Mouse (Mus musculus): ENCODE data around the gene Klk7. TPM values are rescaled to one million over a fixed set of nuclear protein-coding genes. Genes with fewer than 3 reads are reported as not detected.

Gene Klk7
- polyA plus RNA-seq (2015; fragmentation: Nextera tagmentation; extraction: Ambion mirVana): not detected in 2 replicates

GRCm38 (mm10) chr7:43810994-43811393 lies at the start of gene Klk7:
Klk7 (plus strand) TSS chr7:43811294.
- no peaks in the 10 kb centered on the region for H3K4me1 ChIP-seq
- no peak within 1 kb of the TSS for H3K4me3 ChIP-seq
- no peaks in the 10 kb centered on the region for H3K36me3 ChIP-seq
- H3K27ac ChIP-seq (replicated peaks): no peak within 1 kb of the TSS
- no peaks in the 10 kb centered on the region for H3K9me3 ChIP-seq
- 55% methylated on average over 5 of the region's 5 CpGs for WGBS
- H3K27me3 ChIP-seq: no peaks in the 10 kb centered on the region
- H3K9ac ChIP-seq (replicated peaks): no peak within 1 kb of the TSS
- no peak for ATAC-seq (replicated peaks)
- no peak within 1 kb of the TSS for H3K4me2 ChIP-seq (replicated peaks)

GRCm38 (mm10) chr7:43766484-43766883 lies 44.6 kb upstream of the Klk7 start:
- Histone ChIP-seq H3K27me3 (no peaks in the 10 kb centered on the region), H3K4me3 (no peak overlapping the region), H3K4me1 (no peaks in the 10 kb centered on the region), H3K36me3 (no peaks in the 10 kb centered on the region), H3K27ac (replicated peaks) (no peak overlapping the region), H3K9me3 (no peaks in the 10 kb centered on the region), H3K9ac (replicated peaks) (no peak overlapping the region), H3K4me2 (replicated peaks) (no peak overlapping the region)
- no peak for ATAC-seq (replicated peaks)
- WGBS: 38% methylated on average over 8 of the region's 8 CpGs

GRCm38 (mm10) chr7:43768597-43768996 lies 42.5 kb upstream of the Klk7 start, which contains the start of gene Klk12:
Klk12 (plus strand) TSS chr7:43768897.
- H3K4me3 ChIP-seq: no peak within 1 kb of the TSS
- H3K27me3 ChIP-seq: no peaks in the 10 kb centered on the region
- 88% methylated on average over 4 of the region's 4 CpGs for WGBS
- ATAC-seq (replicated peaks): no peak
- no peaks in the 10 kb centered on the region for H3K36me3 ChIP-seq
- no peak within 1 kb of the TSS for H3K9ac ChIP-seq (replicated peaks)
- H3K4me2 ChIP-seq (replicated peaks): no peak within 1 kb of the TSS
- H3K9me3 ChIP-seq: no peaks in the 10 kb centered on the region
- H3K4me1 ChIP-seq: no peaks in the 10 kb centered on the region
- no peak within 1 kb of the TSS for H3K27ac ChIP-seq (replicated peaks)

GRCm38 (mm10) chr7:43769636-43770035 lies 41.5 kb upstream of the Klk7 start:
- no peak overlapping the region for H3K9ac ChIP-seq (replicated peaks)
- WGBS: 93% methylated on average over 8 of the region's 8 CpGs
- no peak for ATAC-seq (replicated peaks)
- no peak overlapping the region for H3K4me3 ChIP-seq
- H3K36me3 ChIP-seq: no peaks in the 10 kb centered on the region
- H3K4me1 ChIP-seq: no peaks in the 10 kb centered on the region
- no peak overlapping the region for H3K27ac ChIP-seq (replicated peaks)
- H3K27me3 ChIP-seq: no peaks in the 10 kb centered on the region
- H3K4me2 ChIP-seq (replicated peaks): no peak overlapping the region
- no peaks in the 10 kb centered on the region for H3K9me3 ChIP-seq

GRCm38 (mm10) chr7:43770701-43771100 lies 40.4 kb upstream of the Klk7 start:
- H3K4me1 ChIP-seq: no peaks in the 10 kb centered on the region
- WGBS: 95% methylated on average over 10 of the region's 10 CpGs
- H3K27ac ChIP-seq (replicated peaks): no peak overlapping the region
- no peaks in the 10 kb centered on the region for H3K36me3 ChIP-seq
- H3K9ac ChIP-seq (replicated peaks): no peak overlapping the region
- no peak for ATAC-seq (replicated peaks)
- no peaks in the 10 kb centered on the region for H3K27me3 ChIP-seq
- H3K4me3 ChIP-seq: no peak overlapping the region
- H3K4me2 ChIP-seq (replicated peaks): no peak overlapping the region
- H3K9me3 ChIP-seq: no peaks in the 10 kb centered on the region

GRCm38 (mm10) chr7:43771916-43772315 lies 39.2 kb upstream of the Klk7 start:
- ATAC-seq (replicated peaks): no peak
- Histone ChIP-seq H3K4me1 (no peaks in the 10 kb centered on the region), H3K9me3 (no peaks in the 10 kb centered on the region), H3K27ac (replicated peaks) (no peak overlapping the region), H3K9ac (replicated peaks) (no peak overlapping the region), H3K4me2 (replicated peaks) (no peak overlapping the region), H3K4me3 (no peak overlapping the region), H3K36me3 (no peaks in the 10 kb centered on the region), H3K27me3 (no peaks in the 10 kb centered on the region)
- whole genome bisulfite sequencing: 92% methylated on average over 6 of the region's 6 CpGs

GRCm38 (mm10) chr7:43772901-43773300 lies 38.2 kb upstream of the Klk7 start:
- H3K9me3 ChIP-seq: no peaks in the 10 kb centered on the region
- no peak for ATAC-seq (replicated peaks)
- 81% methylated on average over 3 of the region's 3 CpGs for WGBS

GRCm38 (mm10) chr7:43774364-43774763 lies 36.7 kb upstream of the Klk7 start, which contains the start of gene Klk11:
Klk11 (plus strand) TSS chr7:43774604.
- 99% methylated on average over 5 of the region's 5 CpGs for WGBS
- Histone ChIP-seq H3K27ac (replicated peaks) (no peak within 1 kb of the TSS), H3K4me3 (no peak within 1 kb of the TSS), H3K4me2 (replicated peaks) (no peak within 1 kb of the TSS), H3K27me3 (no peaks in the 10 kb centered on the region), H3K36me3 (no peaks in the 10 kb centered on the region), H3K9ac (replicated peaks) (no peak within 1 kb of the TSS), H3K9me3 (no peaks in the 10 kb centered on the region), H3K4me1 (no peaks in the 10 kb centered on the region)
- ATAC-seq (replicated peaks): no peak

More at GRCm38 (mm10) chr7:43772901-43773300, 38.2 kb upstream of the Klk7 start:
- Histone ChIP-seq H3K4me2 (replicated peaks) (no peak overlapping the region), H3K27ac (replicated peaks) (no peak overlapping the region), H3K27me3 (no peaks in the 10 kb centered on the region), H3K36me3 (no peaks in the 10 kb centered on the region), H3K4me3 (no peak overlapping the region), H3K9ac (replicated peaks) (no peak overlapping the region), H3K4me1 (no peaks in the 10 kb centered on the region)

- H3K27ac ChIP-seq (replicated peaks): no peak overlapping the region
- no peak for ATAC-seq (replicated peaks)
- no peaks in the 10 kb centered on the region for H3K27me3 ChIP-seq
- H3K4me2 ChIP-seq (replicated peaks): no peak overlapping the region
- H3K4me3 ChIP-seq: no peak overlapping the region
- H3K36me3 ChIP-seq: no peaks in the 10 kb centered on the region
- H3K9me3 ChIP-seq: no peaks in the 10 kb centered on the region
- H3K4me1 ChIP-seq: no peaks in the 10 kb centered on the region
- WGBS: 46% methylated on average over 6 of the region's 6 CpGs
- no peak overlapping the region for H3K9ac ChIP-seq (replicated peaks)
Measured at GRCm38 (mm10) chr7:43774802-43775201, 36.3 kb upstream of the Klk7 start.

- no peaks in the 10 kb centered on the region for H3K27me3 ChIP-seq
- no peak for ATAC-seq (replicated peaks)
- H3K4me2 ChIP-seq (replicated peaks): no peak overlapping the region
- H3K27ac ChIP-seq (replicated peaks): no peak overlapping the region
- WGBS: 40% methylated on average over 7 of the region's 7 CpGs
- H3K9me3 ChIP-seq: no peaks in the 10 kb centered on the region
- no peak overlapping the region for H3K4me3 ChIP-seq
- H3K4me1 ChIP-seq: no peaks in the 10 kb centered on the region
- no peaks in the 10 kb centered on the region for H3K36me3 ChIP-seq
- no peak overlapping the region for H3K9ac ChIP-seq (replicated peaks)
Measured at GRCm38 (mm10) chr7:43775311-43776057, 35.6 kb upstream of the Klk7 start.

GRCm38 (mm10) chr7:43776506-43776905 lies 34.6 kb upstream of the Klk7 start:
- H3K9me3 ChIP-seq: no peaks in the 10 kb centered on the region
- no peaks in the 10 kb centered on the region for H3K4me1 ChIP-seq
- no peaks in the 10 kb centered on the region for H3K36me3 ChIP-seq
- H3K27ac ChIP-seq (replicated peaks): no peak overlapping the region
- ATAC-seq (replicated peaks): no peak
- H3K4me3 ChIP-seq: no peak overlapping the region
- H3K27me3 ChIP-seq: no peaks in the 10 kb centered on the region
- H3K9ac ChIP-seq (replicated peaks): no peak overlapping the region
- H3K4me2 ChIP-seq (replicated peaks): no peak overlapping the region
- WGBS: 88% methylated on average over 5 of the region's 5 CpGs

- 85% methylated on average over 12 of the region's 12 CpGs for WGBS
- no peak overlapping the region for H3K4me3 ChIP-seq
- ATAC-seq (replicated peaks): no peak
Measured at GRCm38 (mm10) chr7:43777423-43777822, 33.7 kb upstream of the Klk7 start.

More at GRCm38 (mm10) chr7:43777423-43777822, 33.7 kb upstream of the Klk7 start:
- Histone ChIP-seq H3K4me2 (replicated peaks) (no peak overlapping the region), H3K27me3 (no peaks in the 10 kb centered on the region), H3K9ac (replicated peaks) (no peak overlapping the region), H3K4me1 (peaks cover 2% of the 10 kb centered on the region), H3K27ac (replicated peaks) (no peak overlapping the region), H3K9me3 (no peaks in the 10 kb centered on the region), H3K36me3 (no peaks in the 10 kb centered on the region)
